Mouse (Mus musculus) layer of hippocampus, postnatal 36 days (tissue): ENCODE measurements at regions not wholly inside any gene's neighbourhood (a gene's known extent, or its start where the extent isn't known, plus 50 kb on each side); places are given as distances from the start of the nearest gene placed in this dataset.

Experiments used
- DNase-seq, 2 experiments: peaks; one replicate each; pipeline ENCODE4 v3.0.0; 2022

DNA sequence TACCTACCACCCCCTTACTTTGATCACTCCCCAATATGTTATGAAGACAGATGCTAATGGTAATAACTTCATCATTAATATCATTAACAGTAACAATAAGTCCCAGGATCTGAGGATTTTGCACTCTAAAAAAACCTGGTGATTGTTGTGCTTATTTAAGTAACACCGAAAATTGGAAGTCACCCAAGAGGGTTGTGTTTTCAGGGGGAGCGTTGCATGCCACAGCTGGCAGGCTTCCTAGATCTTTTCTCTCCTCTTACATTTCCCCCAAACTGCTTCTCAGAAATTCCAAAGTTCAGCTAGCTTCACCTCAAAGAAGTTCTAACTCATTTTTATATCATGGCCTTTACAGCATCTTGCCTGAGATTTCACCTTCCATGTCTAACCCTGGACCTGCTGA is 444.3 kb downstream of the Gm826 start:
- DNase-seq, result no peak

DNA sequence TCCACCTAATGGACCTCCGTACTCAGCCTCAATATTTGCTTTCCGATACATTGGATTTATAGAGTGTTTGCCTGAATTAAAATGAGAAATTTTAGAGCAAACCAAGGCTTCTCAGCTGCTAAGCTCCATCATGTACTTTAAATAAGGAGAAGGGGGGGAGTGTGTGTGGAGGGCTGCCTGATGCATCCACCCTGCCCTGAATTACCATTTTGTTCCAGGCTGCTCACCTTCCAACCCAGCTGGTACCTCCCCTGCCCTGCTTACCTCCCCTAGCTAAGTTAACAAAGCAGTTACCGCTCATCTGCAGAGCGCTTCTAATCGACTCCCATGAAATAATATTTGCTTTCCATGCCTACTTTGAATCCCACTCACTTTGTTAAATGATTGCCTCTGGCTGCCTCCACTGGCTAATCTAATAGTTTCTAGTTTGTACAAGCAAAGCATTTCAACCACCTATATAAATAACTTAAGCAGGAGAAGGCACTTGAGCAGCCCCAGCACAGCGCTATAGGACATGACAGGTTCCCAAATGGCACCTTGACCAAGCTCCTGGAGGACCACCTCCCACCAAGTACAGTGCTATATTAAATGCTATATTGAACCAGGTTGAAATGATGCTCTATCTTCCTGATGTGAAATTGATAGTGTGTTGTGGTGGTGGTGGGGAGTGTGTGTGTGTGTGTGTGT is 449.0 kb downstream of the Gm826 start:
- DNase-seq, result no peak

DNA sequence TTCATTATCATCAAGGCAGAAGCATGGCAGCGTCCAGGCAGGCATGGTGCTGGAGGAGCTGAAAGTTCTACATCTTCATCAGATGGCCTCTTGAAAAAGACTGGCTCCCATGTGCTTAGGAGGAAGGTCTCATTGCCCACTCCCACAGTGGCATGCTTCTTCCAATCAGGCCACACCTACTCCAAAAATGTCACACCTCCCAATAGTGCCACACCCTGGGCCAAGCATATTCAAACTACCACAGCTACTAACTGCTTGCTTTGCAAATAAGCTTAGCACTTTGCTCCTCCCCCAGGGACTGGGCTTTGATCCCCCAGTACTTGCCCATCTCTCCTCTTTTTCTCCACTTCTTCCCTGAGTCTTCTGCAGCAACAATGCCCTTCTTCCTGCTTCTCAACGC is 467.0 kb downstream of the Gm826 start:
- DNase-seq, result no peak

DNA sequence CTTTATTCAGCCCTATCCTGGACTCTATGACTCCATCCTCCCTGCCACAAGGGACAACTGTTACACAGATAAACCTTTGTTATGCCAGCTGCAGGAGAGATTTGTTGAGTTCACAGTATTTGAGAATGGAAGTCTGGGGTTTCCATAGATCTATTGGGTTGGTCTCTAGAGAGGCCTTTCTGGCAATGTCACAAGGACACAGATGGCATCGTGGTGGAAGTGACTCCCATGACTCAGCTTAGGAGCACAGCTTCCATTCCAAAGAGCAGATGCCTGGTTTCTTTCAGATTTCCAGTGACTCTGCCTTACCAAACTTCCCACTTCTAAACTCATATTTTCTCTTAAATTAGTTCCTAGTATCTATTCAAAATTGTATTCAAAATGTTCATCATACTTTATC is 467.6 kb downstream of the Gm826 start:
- peak in 1 of 2 experiments; percentile 26 for DNase-seq

DNA sequence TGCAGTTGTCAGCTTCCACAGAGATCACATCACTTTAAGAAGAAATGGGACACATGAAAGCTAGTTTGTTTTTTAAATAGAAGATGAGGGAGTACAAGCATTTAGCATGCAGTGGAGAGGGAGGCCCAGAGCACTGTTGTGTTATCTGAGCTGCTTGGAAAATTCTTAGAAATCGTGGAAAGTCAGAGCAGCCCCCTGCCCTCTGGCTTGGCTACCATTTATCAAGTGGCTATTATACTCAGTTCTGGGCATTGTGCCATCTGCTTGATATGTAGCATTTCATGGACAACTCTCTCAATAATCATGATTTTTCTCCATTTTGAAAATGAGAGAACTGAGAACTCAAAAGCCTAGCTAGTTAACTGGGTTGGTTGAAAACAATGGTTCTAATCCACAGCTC is 470.8 kb downstream of the Gm826 start:
- DNase-seq, result no peak

DNA sequence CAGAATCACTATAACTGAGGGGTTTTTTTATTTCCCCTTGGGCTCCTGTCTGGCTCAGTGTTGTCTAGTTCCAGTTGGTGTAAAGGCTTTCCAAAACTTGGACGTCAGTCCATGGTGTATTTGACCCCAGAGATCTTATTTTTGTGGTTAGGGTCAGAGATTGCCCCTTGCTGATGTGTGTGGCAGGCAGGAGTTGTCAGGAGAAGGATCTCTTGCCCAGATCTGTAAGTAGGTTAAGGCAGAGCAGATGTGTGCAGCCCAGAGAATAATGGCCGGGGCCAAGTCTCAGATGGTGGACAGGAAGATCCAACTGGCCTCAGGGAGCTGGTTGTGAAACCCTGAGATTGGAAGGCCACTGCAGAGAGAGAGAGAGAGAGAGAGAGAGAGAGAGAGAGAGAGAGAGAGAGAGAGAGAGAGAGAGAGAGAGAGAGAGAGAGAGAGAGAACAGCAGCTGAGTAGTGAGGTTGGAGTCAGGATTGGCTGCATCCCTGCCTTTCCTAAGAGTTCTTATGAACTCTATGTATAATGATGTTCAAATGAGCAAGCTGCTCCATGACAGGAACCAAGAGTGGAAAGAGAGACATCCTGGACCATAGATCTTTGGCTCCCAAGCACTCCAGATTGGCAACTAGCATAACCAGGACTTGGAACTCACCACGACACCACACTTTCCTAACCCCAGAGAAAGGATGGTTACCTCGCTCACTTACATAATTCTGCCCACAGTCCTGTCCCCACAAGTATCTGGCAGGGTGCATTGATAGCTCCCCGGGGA is 479.9 kb downstream of the Gm826 start:
- DNase-seq, result no peak

DNA sequence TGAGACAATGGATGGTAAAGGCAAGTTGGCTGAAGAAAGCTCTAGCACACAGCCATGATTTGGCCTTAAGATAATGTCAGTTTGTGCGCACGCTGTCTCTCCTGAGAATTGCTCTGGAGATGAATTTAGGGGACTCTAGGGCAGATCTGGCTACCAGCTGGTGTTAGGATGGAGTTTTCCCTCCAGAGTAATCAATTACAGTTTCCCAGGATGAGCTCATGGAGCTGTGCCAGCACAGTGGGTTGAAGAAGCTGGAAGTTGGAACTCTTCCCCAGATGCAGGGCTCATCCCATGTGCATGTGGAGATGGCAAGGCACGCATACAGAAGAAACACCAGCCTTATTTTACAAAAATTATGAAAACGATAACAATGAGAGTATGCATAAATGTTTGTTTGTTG is 481.0 kb downstream of the Gm826 start:
- DNase-seq, result no peak

DNA sequence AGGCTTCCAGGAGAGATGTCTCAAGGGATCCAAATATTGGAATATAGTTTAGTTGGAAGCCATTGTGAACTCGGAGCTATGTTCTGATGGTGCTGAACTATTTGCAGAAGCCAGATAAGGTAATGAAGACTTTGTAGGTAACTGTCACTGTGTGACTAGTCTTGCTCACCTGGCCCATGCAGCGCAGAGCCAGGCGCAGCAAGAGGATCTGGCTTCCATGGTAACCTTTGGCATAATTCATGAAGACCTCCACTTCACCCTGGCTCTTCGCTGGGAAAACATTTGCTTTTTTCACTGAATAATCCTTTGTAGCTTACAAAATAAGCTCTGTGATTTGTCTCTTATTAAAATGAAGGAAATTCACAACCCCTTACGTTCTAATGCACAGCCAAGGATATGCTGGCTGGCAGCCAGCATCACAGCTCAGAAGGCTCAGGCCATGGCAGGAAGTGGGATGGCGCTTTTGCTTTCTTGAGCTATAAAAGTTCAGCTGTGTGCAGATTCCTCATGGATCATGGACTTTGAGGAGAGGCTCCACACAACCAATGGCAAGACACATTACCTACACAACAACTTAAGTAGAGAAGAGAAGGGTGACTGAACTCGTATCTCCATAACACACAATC is 501.4 kb downstream of the Gm826 start:
- no peak for DNase-seq

DNA sequence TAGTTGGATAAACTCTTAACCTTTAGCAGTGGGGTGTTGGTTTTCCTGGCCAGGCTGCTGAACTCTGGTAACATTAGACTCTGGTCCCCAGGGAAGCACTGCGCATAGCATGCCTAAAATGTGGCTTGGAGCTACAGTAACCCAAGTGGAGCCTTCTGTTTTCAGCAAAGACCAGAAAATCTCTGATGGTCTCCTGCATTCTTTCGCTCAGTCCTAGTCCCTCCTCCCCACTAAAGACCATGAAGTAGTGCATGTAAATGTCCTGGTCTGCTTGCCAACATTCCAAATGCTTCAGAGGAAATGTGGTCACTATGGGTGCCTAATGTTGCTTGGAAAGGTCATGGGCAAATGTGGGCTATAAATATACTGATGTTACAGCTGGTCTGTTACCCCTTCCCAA is 507.5 kb downstream of the Gm826 start:
- DNase-seq, result no peak

DNA sequence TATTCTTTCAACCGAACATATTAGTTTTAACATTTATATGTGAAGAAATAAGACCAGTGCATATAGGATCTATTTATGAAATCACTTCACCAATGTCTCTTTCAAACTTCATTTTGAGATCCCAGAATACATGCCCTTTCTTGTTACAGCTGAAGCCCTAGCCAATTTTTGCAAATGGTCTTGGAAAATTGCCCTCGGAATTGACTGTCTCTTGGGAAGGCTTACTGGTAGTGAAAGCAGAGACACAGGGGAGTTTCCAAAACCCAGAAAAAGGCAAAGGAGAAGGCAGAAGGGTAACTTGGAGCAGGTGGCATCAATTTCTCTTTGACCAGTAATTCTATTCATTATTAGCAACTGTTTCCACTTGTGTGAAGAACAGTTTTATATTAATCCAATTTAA is 515.4 kb downstream of the Gm826 start:
- no peak for DNase-seq

DNA sequence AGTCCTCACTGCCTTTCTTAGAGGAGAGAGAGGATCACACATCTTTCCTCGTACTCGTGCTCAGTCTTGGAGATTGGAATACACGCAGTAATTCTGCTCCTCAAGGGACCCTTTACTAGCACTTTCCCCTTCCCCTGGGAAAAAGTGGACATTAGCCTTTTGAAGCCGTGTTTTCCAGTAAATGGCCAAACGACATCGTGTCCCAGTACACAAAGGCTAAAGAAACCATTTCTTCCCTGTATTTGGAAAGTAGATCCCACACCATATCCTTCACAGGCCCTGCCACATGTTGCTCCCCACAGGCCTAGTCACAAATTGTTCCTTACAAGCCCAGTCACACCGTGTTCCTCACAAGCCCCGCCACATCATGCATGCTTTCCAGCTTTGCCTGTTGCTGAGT is 517.6 kb downstream of the Gm826 start:
- DNase-seq, result no peak
